Mouse (Mus musculus) heart, embryonic 14.5 days (tissue): Measurements from ENCODE around the gene Itih1. TPM values are rescaled to one million over a fixed set of nuclear protein-coding genes. Genes with fewer than 3 reads are reported as not detected.

Source experiments
- ATAC-seq: fragments of 200-750 bp; cut with Nextera tagmentation; 2 replicates; pipeline ENCODE4 v1.8.0; 2017; ENCODE audit warnings: low read depth, moderate TSS enrichment; ENCODE audit not compliant: insufficient number of reproducible peaks, insufficient read depth, low FRiP score
- H3K27ac ChIP-seq, 2 experiments: fragments of 200-500 bp in 1 of 2; fragments of 300-500 bp in 1 of 2; sonication (generic) in 1 of 2; replicated peaks in 1 of 2; 2 replicates each; pipeline ENCODE4 v1.5.1; 2012 to 2014; ENCODE audit warnings: low read depth in 2 of 2, low read length in 2 of 2, control low read depth in 1 of 2, mild to moderate bottlenecking in 1 of 2, mixed read lengths in 1 of 2; ENCODE audit not compliant: control insufficient read depth in 1 of 2, insufficient read depth in 1 of 2
- H3K27me3 ChIP-seq: fragments of 300-500 bp; sonication (generic); 2 replicates; pipeline ENCODE4 v1.6.1; 2014; ENCODE audit warnings: mild to moderate bottlenecking, low read length, control low read depth; ENCODE audit not compliant: control insufficient read depth, insufficient read depth
- H3K36me3 ChIP-seq: fragments of 300-500 bp; sonication (generic); 2 replicates; pipeline ENCODE4 v1.6.1; 2014; ENCODE audit warnings: mild to moderate bottlenecking, control low read depth, low read length, mixed read lengths; ENCODE audit not compliant: control insufficient read depth, insufficient read depth
- H3K4me1 ChIP-seq, 2 experiments: fragments of 200-500 bp in 1 of 2; fragments of 300-500 bp in 1 of 2; sonication (generic) in 1 of 2; 2 replicates each; pipeline ENCODE4 v1.6.1; 2012 to 2014; ENCODE audit warnings: low read length in 2 of 2, control low read depth in 1 of 2, mixed read lengths in 1 of 2; ENCODE audit not compliant: control insufficient read depth in 2 of 2, insufficient read depth in 2 of 2
- H3K4me2 ChIP-seq: fragments of 300-500 bp; sonication (generic); 2 replicates; pipeline ENCODE4 v1.6.1; 2014; ENCODE audit warnings: mild to moderate bottlenecking, low read length
- H3K4me3 ChIP-seq, 2 experiments: fragments of 200-500 bp in 1 of 2; fragments of 300-500 bp in 1 of 2; sonication (generic) in 1 of 2; 2 replicates each; pipeline ENCODE4 v1.5.1; 2012 to 2014; ENCODE audit warnings: low read length in 2 of 2, mild to moderate bottlenecking in 2 of 2, control low read depth in 1 of 2, low read depth in 1 of 2, moderate library complexity in 1 of 2; ENCODE audit not compliant: control insufficient read depth in 1 of 2, insufficient read depth in 1 of 2
- H3K9ac ChIP-seq: fragments of 300-500 bp; sonication (generic); 2 replicates; pipeline ENCODE4 v1.6.1; 2014; ENCODE audit warnings: mild to moderate bottlenecking, low read length
- H3K9me3 ChIP-seq: fragments of 300-500 bp; sonication (generic); 2 replicates; pipeline ENCODE4 v1.6.1; 2016; ENCODE audit warnings: low read length, control low read depth; ENCODE audit not compliant: control insufficient read depth
- WGBS: fragments of 180-500 bp; shearing (Covaris S2); extraction: QIAGEN DNeasy Blood & Tissue Kit; methylation state at CpG from one replicate; pipeline ENCODE4 v1.1.7; 2014; 5-methylcytosine and 5-hydroxymethylcytosine counted together
- polyA plus RNA-seq: library from polyadenylated mRNA; unstranded; fragments of >200 nt; fragmentation: Nextera tagmentation; extraction: Ambion mirVana; gene quantifications from 2 replicates; pipeline ENCODE4 v1.2.1, GENCODE M21; 2014

Itih1 gene
- polyA plus RNA-seq, 1 experiment from 2014 or later: not detected

- WGBS: 94% methylated on average over 10 of the region's 10 CpGs
- no peak overlapping the region for H3K4me3 ChIP-seq
- H3K4me1 ChIP-seq: peaks cover 3 to 8% of the 10 kb centered on the region in 2 experiments; a peak in 3 of 4 replicates
Measured at GRCm38 (mm10) chr14:30949986-30950385, 6.9 kb upstream of the Itih1 start.

GRCm38 (mm10) chr14:30944745-30945144 lies 1.7 kb upstream of the Itih1 start:
- H3K36me3 ChIP-seq: no peaks in the 10 kb centered on the region
- H3K4me1 ChIP-seq: no peaks in the 10 kb centered on the region
- WGBS: 81% methylated on average over 2 of the region's 2 CpGs
- no peak overlapping the region for H3K4me3 ChIP-seq
- no peaks in the 10 kb centered on the region for H3K27me3 ChIP-seq
- H3K27ac ChIP-seq: no peak overlapping the region
- ATAC-seq: no peak
- H3K9ac ChIP-seq: no peak overlapping the region
- no peaks in the 10 kb centered on the region for H3K9me3 ChIP-seq
- no peak overlapping the region for H3K4me2 ChIP-seq

More at GRCm38 (mm10) chr14:30949986-30950385, 6.9 kb upstream of the Itih1 start:
- Histone ChIP-seq H3K9ac (no peak overlapping the region), H3K4me2 (no peak overlapping the region), H3K9me3 (no peaks in the 10 kb centered on the region), H3K27me3 (no peaks in the 10 kb centered on the region), H3K36me3 (no peaks in the 10 kb centered on the region), H3K27ac (no peak overlapping the region)
- ATAC-seq: no peak

GRCm38 (mm10) chr14:30943860-30944674 lies 978 bp upstream of the Itih1 start:
- H3K9ac ChIP-seq: no peak overlapping the region
- no peaks in the 10 kb centered on the region for H3K27me3 ChIP-seq
- no peak for ATAC-seq
- H3K4me1 ChIP-seq: no peaks in the 10 kb centered on the region
- H3K36me3 ChIP-seq: no peaks in the 10 kb centered on the region
- 60% methylated on average over 11 of the region's 11 CpGs for WGBS
- H3K27ac ChIP-seq: no peak overlapping the region
- H3K4me3 ChIP-seq: no peak overlapping the region
- no peaks in the 10 kb centered on the region for H3K9me3 ChIP-seq
- no peak overlapping the region for H3K4me2 ChIP-seq

- Histone ChIP-seq H3K4me1 (no peaks in the 10 kb centered on the region), H3K36me3 (no peaks in the 10 kb centered on the region), H3K9me3 (no peaks in the 10 kb centered on the region), H3K9ac (no peak overlapping the region), H3K27ac (no peak overlapping the region), H3K4me2 (no peak overlapping the region), H3K27me3 (no peaks in the 10 kb centered on the region), H3K4me3 (no peak overlapping the region)
- no peak for ATAC-seq
- WGBS: 72% methylated on average over 4 of the region's 4 CpGs
Measured at GRCm38 (mm10) chr14:30942254-30942653, 835 bp downstream of the Itih1 start.

- Histone ChIP-seq H3K4me1 (no peaks in the 10 kb centered on the region), H3K27me3 (no peaks in the 10 kb centered on the region), H3K4me3 (no peak overlapping the region), H3K9me3 (no peaks in the 10 kb centered on the region), H3K27ac (no peak overlapping the region), H3K9ac (no peak overlapping the region), H3K36me3 (no peaks in the 10 kb centered on the region), H3K4me2 (no peak overlapping the region)
- 79% methylated on average over 9 of the region's 9 CpGs for WGBS
- ATAC-seq: no peak
Measured at GRCm38 (mm10) chr14:30933351-30933750, 9.7 kb downstream of the Itih1 start.

GRCm38 (mm10) chr14:30930386-30930785 lies 12.7 kb downstream of the Itih1 start:
- Histone ChIP-seq H3K4me3 (no peak overlapping the region), H3K36me3 (no peaks in the 10 kb centered on the region), H3K27me3 (no peaks in the 10 kb centered on the region), H3K4me2 (no peak overlapping the region), H3K4me1 (no peaks in the 10 kb centered on the region), H3K9me3 (no peaks in the 10 kb centered on the region), H3K27ac (no peak overlapping the region), H3K9ac (no peak overlapping the region)
- no peak for ATAC-seq
- WGBS: 85% methylated on average over 4 of the region's 4 CpGs

- Histone ChIP-seq H3K27ac (no peak overlapping the region), H3K9me3 (no peaks in the 10 kb centered on the region), H3K36me3 (no peaks in the 10 kb centered on the region), H3K27me3 (no peaks in the 10 kb centered on the region), H3K4me2 (no peak overlapping the region), H3K4me1 (no peaks in the 10 kb centered on the region; a peak in 1 of 4 replicates), H3K9ac (no peak overlapping the region), H3K4me3 (no peak overlapping the region)
- no peak for ATAC-seq
- 87% methylated on average over 3 of the region's 3 CpGs for WGBS
Measured at GRCm38 (mm10) chr14:30925492-30925891, 17.6 kb downstream of the Itih1 start.
